Mouse (Mus musculus): Measurements from ENCODE around the gene Ciz1.

- no peak for TF ChIP-seq POLR2A (IDR thresholded peaks at IDR 0.05; ENCODE audit: insufficient read depth, low read length)
- TF ChIP-seq EP300 (IDR thresholded peaks at IDR 0.05; ENCODE audit: insufficient read depth, low read depth, low read length): no peak
- TF ChIP-seq CTCF (IDR thresholded peaks at IDR 0.05; ENCODE audit: low read depth, low read length): no peak
Measured at GRCm38 (mm10) chr2:32354336-32354895, 2.3 kb downstream of the Ciz1 start.
